Mouse (Mus musculus) midbrain, postnatal 0 days (tissue): ENCODE data around the gene Slbp. TPM values are rescaled to one million over a fixed set of nuclear protein-coding genes. Genes with fewer than 3 reads are reported as not detected.

Experiments
- ATAC-seq: fragments of 200-750 bp; cut with Nextera tagmentation; 2 replicates; pipeline ENCODE4 v1.8.0; 2017; ENCODE audit warnings: moderate number of reproducible peaks, mild to moderate bottlenecking, moderate TSS enrichment, moderate library complexity; ENCODE audit not compliant: low FRiP score
- DNase-seq: peaks from one replicate; pipeline ENCODE4 v3.0.0-alpha.2; 2015; ENCODE audit warnings: low spot score
- H3K27ac ChIP-seq: fragments of 300-500 bp; sonication (generic); 2 replicates; pipeline ENCODE4 v1.5.1; 2014; ENCODE audit warnings: low read depth, mild to moderate bottlenecking, low read length, mixed read lengths
- H3K27me3 ChIP-seq: fragments of 300-500 bp; sonication (generic); 2 replicates; pipeline ENCODE4 v1.6.1; 2014; ENCODE audit warnings: low read length, control low read depth, mixed read lengths; ENCODE audit not compliant: insufficient read depth
- H3K36me3 ChIP-seq: fragments of 300-500 bp; sonication (generic); 2 replicates; pipeline ENCODE4 v1.6.1; 2014; ENCODE audit warnings: low read length, control low read depth, mixed read lengths; ENCODE audit not compliant: insufficient read depth
- H3K4me1 ChIP-seq: fragments of 300-500 bp; sonication (generic); 2 replicates; pipeline ENCODE4 v1.6.1; 2014; ENCODE audit warnings: mild to moderate bottlenecking, control low read depth, antibody characterized with exemption, low read length, mixed read lengths; ENCODE audit not compliant: insufficient read depth
- H3K4me2 ChIP-seq: fragments of 300-500 bp; sonication (generic); 2 replicates; pipeline ENCODE4 v1.6.1; 2014; ENCODE audit warnings: low read depth, mild to moderate bottlenecking, low read length, mixed read lengths; ENCODE audit not compliant: poor library complexity, severe bottlenecking
- H3K4me3 ChIP-seq: fragments of 300-500 bp; sonication (generic); 2 replicates; pipeline ENCODE4 v1.5.1; 2014; ENCODE audit warnings: low read depth, mild to moderate bottlenecking, low read length, moderate library complexity
- H3K9ac ChIP-seq: fragments of 300-500 bp; sonication (generic); replicated peaks from 2 replicates; pipeline ENCODE4 v1.6.1; 2014; ENCODE audit warnings: mild to moderate bottlenecking, low read length, moderate library complexity, mixed read lengths; ENCODE audit not compliant: poor library complexity, severe bottlenecking
- H3K9me3 ChIP-seq: fragments of 300-500 bp; sonication (generic); 2 replicates; pipeline ENCODE4 v1.6.1; 2016; ENCODE audit warnings: low read length, control low read depth
- CTCF ChIP-seq: IDR thresholded peaks from 2 replicates; pipeline ENCODE4 v1.5.1; 2016; ENCODE audit warnings: antibody characterized with exemption, mild to moderate bottlenecking
- WGBS: fragments of 180-500 bp; shearing (Covaris S2); extraction: QIAGEN DNeasy Blood & Tissue Kit; methylation state at CpG from one replicate; pipeline ENCODE4 v1.1.7; 2014; 5-methylcytosine and 5-hydroxymethylcytosine counted together
- polyA plus RNA-seq: library from polyadenylated mRNA; unstranded; fragments of >200 nt; fragmentation: Nextera tagmentation; extraction: Ambion mirVana; gene quantifications from 2 replicates; pipeline ENCODE4 v1.2.1, GENCODE M21; 2015
- total RNA-seq: library from RNA; depleted of rRNA; stranded (reverse); fragments of >200 nt; gene quantifications from 2 replicates; pipeline ENCODE4 v1.2.3, GENCODE M21; 2014

Gene Slbp
- total and polyA plus RNA-seq, 2 experiments from 2014 or later = 99.5 to 126 TPM

DNA sequence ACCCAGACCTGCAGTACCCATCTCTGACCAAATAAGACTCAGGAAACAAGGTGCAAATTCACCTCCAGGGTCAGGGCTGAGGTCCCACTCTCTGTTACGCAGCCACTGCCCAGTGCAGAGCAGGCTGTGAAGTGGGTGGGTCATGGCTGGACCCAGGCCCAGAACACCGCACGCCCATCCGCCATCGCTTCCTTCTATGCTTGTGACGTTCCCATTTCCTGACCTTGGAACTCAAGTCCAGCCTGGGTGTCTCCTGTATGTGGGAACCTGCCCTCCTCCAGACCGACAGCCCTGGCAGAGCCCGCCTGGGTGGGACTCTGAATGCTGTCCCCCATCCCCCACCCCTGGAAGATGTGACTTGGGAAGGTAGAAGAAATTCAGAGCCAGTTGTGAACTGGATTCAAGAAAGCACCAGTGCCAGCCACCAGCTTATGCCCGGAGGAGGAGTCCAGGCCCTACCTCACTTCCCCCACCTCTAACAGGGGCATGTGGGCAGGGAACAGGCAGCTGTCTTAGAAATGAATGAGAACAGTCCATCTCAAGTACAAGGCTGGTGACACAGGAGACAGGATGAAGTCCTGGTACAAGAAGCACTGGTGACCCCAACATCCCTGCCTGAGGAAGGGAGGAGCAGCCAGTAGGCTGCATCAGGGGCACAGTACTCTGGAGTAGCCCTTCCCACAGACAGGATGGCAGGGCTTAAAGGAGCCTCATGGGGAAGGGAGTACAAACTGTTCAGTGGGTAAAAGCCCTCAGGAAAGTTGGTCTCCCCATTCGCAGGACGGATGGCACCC is 37.7 kb upstream of the Slbp start:
- DNase-seq (peak; percentile 43), ATAC-seq (peak; percentile 25)
- Histone ChIP-seq H3K4me1 (no peaks in the 10 kb centered on the region; the same call in 1 of the 2 replicates), H3K9ac (0 out of 2 replicates have a peak overlapping the region, but pooled peaks have one; percentile 5), H3K4me3 (no peak overlapping the region), H3K27ac (no peak overlapping the region), H3K4me2 (no peak overlapping the region), H3K27me3 (peaks cover 14% of the 10 kb centered on the region), H3K36me3 (no peaks in the 10 kb centered on the region), H3K9me3 (no peaks in the 10 kb centered on the region)
- no peak for TF ChIP-seq CTCF
- 75% methylated on average over 11 of the region's 11 CpGs for WGBS

DNA sequence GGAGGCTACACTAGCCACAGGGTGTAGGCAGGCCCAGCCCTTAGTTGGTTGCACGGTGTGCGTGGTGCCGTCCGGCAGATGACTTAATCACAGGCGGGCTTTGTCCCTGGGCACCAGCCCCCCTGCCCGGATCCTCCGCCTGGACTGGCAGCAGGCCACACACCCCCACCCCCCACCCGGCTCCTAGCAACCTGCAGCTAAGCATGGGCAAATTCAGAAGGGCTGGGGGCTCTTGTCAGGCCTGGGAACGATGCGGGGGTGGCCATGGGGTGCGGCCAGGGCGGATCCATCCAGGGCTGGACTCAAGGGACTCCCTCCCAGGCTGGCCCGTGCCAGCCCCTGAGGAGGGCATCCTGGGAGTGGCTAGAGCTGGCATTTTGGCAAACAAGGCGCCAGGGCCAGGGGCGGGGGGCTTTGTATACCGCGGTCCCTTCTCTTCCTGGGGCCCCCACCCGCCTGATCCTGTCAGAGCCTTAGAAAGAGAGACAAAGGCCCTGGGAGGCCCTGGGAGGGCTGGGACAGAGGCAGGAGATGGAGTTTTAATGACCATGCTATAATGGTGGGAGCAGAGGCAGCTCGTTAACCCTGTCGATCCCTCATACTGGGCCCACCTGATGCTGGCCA is 37.0 kb upstream of the Slbp start:
- H3K9me3 ChIP-seq = no peaks in the 10 kb centered on the region
- WGBS = 22% methylated on average over 19 of the region's 20 CpGs
- H3K4me2 ChIP-seq = no peak overlapping the region
- no peak for TF ChIP-seq CTCF
- no peak overlapping the region for H3K4me3 ChIP-seq
- peaks cover 14% of the 10 kb centered on the region for H3K27me3 ChIP-seq
- ATAC-seq = peak; percentile 86
- no peaks in the 10 kb centered on the region for H3K36me3 ChIP-seq
- no peaks in the 10 kb centered on the region; the same call in 1 of the 2 replicates for H3K4me1 ChIP-seq
- peak overlapping the region; percentile 5; the same call in 1 of the 2 replicates for H3K9ac ChIP-seq
- 0 out of 2 replicates have a peak overlapping the region, but pooled peaks have one; percentile 18 for H3K27ac ChIP-seq
- DNase-seq = peak; percentile 85

DNA sequence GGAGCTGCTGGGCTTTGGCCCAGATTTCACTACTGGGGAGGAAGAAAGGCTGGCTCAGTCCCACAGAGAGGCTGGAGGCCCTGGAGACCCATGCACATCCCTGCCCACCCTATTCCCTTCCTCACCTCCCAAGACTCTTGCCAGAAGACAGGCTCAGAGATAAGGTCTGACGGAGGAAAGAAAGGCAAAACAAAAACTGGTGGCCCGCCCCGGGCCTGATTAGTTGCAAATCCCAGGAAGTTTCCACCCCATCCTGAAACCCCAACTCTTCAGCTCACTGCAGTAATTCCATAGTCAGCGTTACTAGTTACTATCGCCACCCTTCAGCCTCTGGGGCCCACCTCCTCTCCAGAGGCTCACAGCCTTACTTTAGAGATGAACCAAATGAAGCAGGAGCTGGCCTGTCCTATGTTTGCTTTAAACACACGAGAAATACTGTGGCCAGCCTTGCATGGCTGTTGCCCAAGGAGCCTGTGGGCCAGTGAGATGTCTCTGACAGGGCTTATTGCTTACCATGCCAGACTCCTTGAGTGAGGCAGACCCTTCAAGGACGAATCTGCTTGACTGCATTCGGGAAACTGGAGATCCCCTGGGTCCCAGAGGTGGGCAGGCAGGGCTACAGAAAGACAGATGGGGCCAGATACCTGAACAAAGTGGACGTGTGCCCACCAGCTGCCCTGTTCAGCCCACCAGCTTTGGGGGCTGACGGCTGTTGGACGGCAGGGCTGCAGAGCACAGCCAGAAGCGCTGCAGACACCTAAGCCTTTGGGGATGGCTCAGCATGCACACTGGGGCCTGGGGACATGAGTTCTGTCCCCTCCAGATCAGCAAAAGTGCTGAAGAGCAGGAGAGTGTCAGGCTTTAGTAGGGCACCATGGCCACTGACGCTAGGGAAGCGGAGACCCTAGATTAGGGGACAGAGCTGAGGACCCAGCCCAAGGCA is 36.2 kb upstream of the Slbp start:
- Histone ChIP-seq H3K27ac (0 out of 2 replicates have a peak overlapping the region, but pooled peaks have one; percentile 18), H3K4me2 (no peak overlapping the region), H3K9ac (peak overlapping the region; percentile 5; the same call in 1 of the 2 replicates), H3K27me3 (peaks cover 8% of the 10 kb centered on the region), H3K4me1 (no peaks in the 10 kb centered on the region; the same call in 1 of the 2 replicates), H3K4me3 (no peak overlapping the region), H3K36me3 (no peaks in the 10 kb centered on the region), H3K9me3 (no peaks in the 10 kb centered on the region)
- ATAC-seq (no peak), DNase-seq (no peak)
- TF ChIP-seq CTCF = no peak
- WGBS = 38% methylated on average over 14 of the region's 14 CpGs

DNA sequence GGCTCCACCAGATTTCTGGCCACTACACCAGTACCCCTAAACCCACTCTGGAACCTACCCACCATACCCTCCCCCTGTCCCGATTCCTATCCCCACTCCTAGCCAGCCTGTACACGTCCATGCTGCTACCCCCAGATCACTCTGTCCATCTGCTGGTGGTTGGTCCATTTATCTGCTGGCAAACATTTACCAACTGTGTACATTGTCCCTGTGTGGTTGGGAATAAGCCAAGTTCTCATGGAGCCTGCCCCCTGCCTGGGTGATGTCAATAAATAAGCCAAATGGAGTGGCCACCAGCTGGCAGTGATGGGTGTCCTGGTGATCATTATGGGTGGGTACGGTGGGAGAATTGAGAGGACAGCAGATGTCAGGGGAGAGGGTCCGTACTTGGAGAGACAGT is 34.8 kb upstream of the Slbp start:
- Histone ChIP-seq H3K36me3 (no peaks in the 10 kb centered on the region), H3K4me3 (no peak overlapping the region), H3K27me3 (peaks cover 3% of the 10 kb centered on the region), H3K4me2 (no peak overlapping the region), H3K4me1 (no peaks in the 10 kb centered on the region; the same call in 1 of the 2 replicates), H3K9ac (no peak overlapping the region), H3K27ac (no peak overlapping the region), H3K9me3 (no peaks in the 10 kb centered on the region)
- 77% methylated on average over 4 of the region's 4 CpGs for WGBS
- ATAC-seq (no peak), DNase-seq (no peak)
- no peak for TF ChIP-seq CTCF

DNA sequence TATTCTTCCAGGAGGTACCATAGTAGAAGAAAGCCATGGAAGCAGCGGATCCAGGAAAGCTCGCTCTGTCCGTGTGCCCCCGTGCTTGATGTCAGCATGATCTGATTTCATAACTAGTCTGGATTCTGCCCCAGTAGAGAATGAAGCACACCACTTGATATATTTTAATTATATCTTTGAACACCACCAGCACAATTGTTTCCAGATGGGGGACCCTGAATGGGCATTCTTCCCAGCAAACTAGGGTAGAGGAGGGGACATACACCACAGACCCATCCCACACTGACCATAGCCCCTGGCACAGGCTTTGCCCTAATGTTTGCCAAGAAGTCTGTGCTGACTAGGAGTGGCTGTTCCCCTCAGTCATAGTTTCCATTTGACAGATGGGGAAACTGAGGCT is 32.6 kb upstream of the Slbp start:
- no peak overlapping the region for H3K9ac ChIP-seq
- TF ChIP-seq CTCF = no peak
- ATAC-seq (no peak), DNase-seq (no peak)
- H3K36me3 ChIP-seq = no peaks in the 10 kb centered on the region
- H3K4me3 ChIP-seq = no peak overlapping the region
- no peaks in the 10 kb centered on the region; the same call in 1 of the 2 replicates for H3K4me1 ChIP-seq
- no peaks in the 10 kb centered on the region for H3K9me3 ChIP-seq
- H3K27ac ChIP-seq = no peak overlapping the region
- 90% methylated on average over 4 of the region's 4 CpGs for WGBS
- H3K27me3 ChIP-seq = peaks cover 3% of the 10 kb centered on the region
- no peak overlapping the region for H3K4me2 ChIP-seq
